Mouse (Mus musculus): ENCODE measurements around the gene Bves.
"Not testable (repeated sequence)": the region's sequence is repeated elsewhere in the genome, so short reads cannot be mapped to it uniquely, and the experiment has no call there.

The Bves gene

GRCm38 (mm10) chr10:45335434-45336422 is at the start of gene Bves:
Bves (plus strand) TSS chr10:45335772.
- CTCF ChIA-PET: no interaction called here
- POLR2A ChIA-PET: interaction anchor here in 1 of 4 experiments (0.6 kb wide), 1 partner anchor 118 kb away, joined by 3 read pairs; no protein-coding TSS in a partner anchor

- POLR2A ChIA-PET: interaction anchor here in 1 of 4 experiments (1.0 kb wide), 1 partner anchor 35 kb away, joined by 3 read pairs; no protein-coding TSS in a partner anchor
- CTCF ChIA-PET: no interaction called here
Observed at GRCm38 (mm10) chr10:45288351-45288750, 47.2 kb upstream of the Bves start.

- POLR2A ChIA-PET: interaction anchor here in 1 of 4 experiments (0.6 to 1.1 kb wide), 5 partner anchors 29 to 821 kb away, joined by 3 to 5 read pairs (median 3); no protein-coding TSS in a partner anchor
- CTCF ChIA-PET: no interaction called here
Observed at GRCm38 (mm10) chr10:45289218-45290105, 46.1 kb upstream of the Bves start.

GRCm38 (mm10) chr10:45290618-45291017 is 45.0 kb upstream of the Bves start:
- ChIA-PET CTCF (no interaction called here), POLR2A (interaction anchor here in 2 of 4 experiments (0.6 to 1.1 kb wide), 4 partner anchors 168 to 1821 kb away, joined by 3 read pairs; no protein-coding TSS in a partner anchor)

GRCm38 (mm10) chr10:45292159-45292558 is 43.4 kb upstream of the Bves start:
- POLR2A ChIA-PET, CTCF ChIA-PET: not testable (repeated sequence)

- ChIA-PET CTCF (no interaction called here), POLR2A (interaction anchor here in 1 of 4 experiments (1.3 kb wide), 1 partner anchor 17 kb away, joined by 4 read pairs; no protein-coding TSS in a partner anchor)
Observed at GRCm38 (mm10) chr10:45295093-45295492, 40.5 kb upstream of the Bves start.

GRCm38 (mm10) chr10:45298503-45298902 is 37.1 kb upstream of the Bves start:
- CTCF ChIA-PET: no interaction called here

GRCm38 (mm10) chr10:45299509-45299908 is 36.1 kb upstream of the Bves start:
- ChIA-PET POLR2A (no interaction called here), CTCF (no interaction called here)

More at GRCm38 (mm10) chr10:45298503-45298902, 37.1 kb upstream of the Bves start:
- POLR2A ChIA-PET: no interaction called here

GRCm38 (mm10) chr10:45303315-45304036 is 32.1 kb upstream of the Bves start:
- ChIA-PET CTCF (no interaction called here), POLR2A (no interaction called here)

GRCm38 (mm10) chr10:45305173-45305572 is 30.4 kb upstream of the Bves start:
- ChIA-PET CTCF (no interaction called here), POLR2A (no interaction called here)

- POLR2A ChIA-PET: no interaction called here
- CTCF ChIA-PET: no interaction called here
Observed at GRCm38 (mm10) chr10:45311129-45311528, 24.4 kb upstream of the Bves start.

GRCm38 (mm10) chr10:45311624-45312023 is 23.9 kb upstream of the Bves start:
- ChIA-PET CTCF (no interaction called here), POLR2A (no interaction called here)

- ChIA-PET POLR2A (interaction anchor here in 1 of 4 experiments (0.6 kb wide), 1 partner anchor 149 kb away, joined by 3 read pairs; no protein-coding TSS in a partner anchor), CTCF (no interaction called here)
Observed at GRCm38 (mm10) chr10:45314865-45315264, 20.7 kb upstream of the Bves start.

- ChIA-PET POLR2A (interaction anchor here in 1 of 4 experiments (0.6 kb wide), 1 partner anchor 163 kb away, joined by 3 read pairs; no protein-coding TSS in a partner anchor), CTCF (interaction anchor here in 1 of 4 experiments (0.5 kb wide), 1 partner anchor 69 kb away, joined by 4 read pairs; no protein-coding TSS in a partner anchor)
Observed at GRCm38 (mm10) chr10:45318922-45319321, 16.6 kb upstream of the Bves start.

- ChIA-PET CTCF (no interaction called here), POLR2A (interaction anchor here in 1 of 4 experiments (0.9 kb wide), 1 partner anchor 13 kb away, joined by 3 read pairs; no protein-coding TSS in a partner anchor)
Observed at GRCm38 (mm10) chr10:45320296-45320695, 15.3 kb upstream of the Bves start.

GRCm38 (mm10) chr10:45324159-45324558 is 11.4 kb upstream of the Bves start:
- CTCF ChIA-PET: interaction anchor here in 1 of 4 experiments (0.6 kb wide), 1 partner anchor 340 kb away, joined by 3 read pairs; no protein-coding TSS in a partner anchor
- POLR2A ChIA-PET: no interaction called here

GRCm38 (mm10) chr10:45328196-45329000 is 7.2 kb upstream of the Bves start:
- ChIA-PET CTCF (no interaction called here), POLR2A (no interaction called here)

- POLR2A ChIA-PET: no interaction called here
- CTCF ChIA-PET: no interaction called here
Observed at GRCm38 (mm10) chr10:45334925-45335324, 647 bp upstream of the Bves start.

All from embryonic stem cell, embryonic (primary cell).